Mouse (Mus musculus): ENCODE measurements around the gene Arfip1. TPM values are rescaled to one million over a fixed set of nuclear protein-coding genes. Genes with fewer than 3 reads are reported as not detected.

Arfip1 gene
- total RNA-seq, 2 experiments from 2014 or later = 44.7 to 45.8 TPM

- peak; percentile 72 for DNase-seq
These were observed 126.5 kb downstream of the Arfip1 start for GRCm38 (mm10) chr3:84455733-84456417.

GRCm38 (mm10) chr3:84450651-84451050, 131.8 kb downstream of the Arfip1 start:
- DNase-seq = no peak

- DNase-seq = no peak
These were observed 133.4 kb downstream of the Arfip1 start for GRCm38 (mm10) chr3:84449015-84449414.

GRCm38 (mm10) chr3:84447803-84448202, 134.6 kb downstream of the Arfip1 start:
- no peak for DNase-seq

Other genes with a start within 250 kb of the Arfip1 start
- 10 to 100 TPM; 10.8 to 24.9 TPM for gene Fhdc1, start 102.2 kb downstream of the Arfip1 start, total RNA-seq (2021)
- gene Tigd4, start 10.9 kb upstream of the Arfip1 start, total RNA-seq (2021) = under 1 TPM; 0.45 to 0.90 TPM
- 1 to 10 TPM; 2.7 to 5.8 TPM for gene Tmem154, start 83.6 kb upstream of the Arfip1 start, total RNA-seq (2021)
- 10 to 100 TPM; 14.2 to 16.8 TPM for gene Fbxw7, start 232.6 kb upstream of the Arfip1 start, total RNA-seq (2021)